Mouse (Mus musculus) G1E (cell line): ENCODE results near the gene Cap2. TPM values are rescaled to one million over a fixed set of nuclear protein-coding genes. Genes with fewer than 3 reads are reported as not detected.

Experiments
- ATAC-seq: 2 replicates; pipeline ENCODE4 v1.8.0; 2016; ENCODE audit warnings: mild to moderate bottlenecking; ENCODE audit not compliant: insufficient number of reproducible peaks, poor library complexity, low FRiP score, severe bottlenecking; ENCODE audit errors: extremely low read depth
- DNase-seq: peaks from one replicate; pipeline ENCODE4 v3.0.0; 2012; ENCODE audit warnings: low spot score
- H3K27me3 ChIP-seq: 2 replicates; pipeline ENCODE4 v1.6.1; 2012; ENCODE audit warnings: mild to moderate bottlenecking, low read length, inconsistent platforms; ENCODE audit not compliant: insufficient read depth
- H3K36me3 ChIP-seq: replicated peaks from 2 replicates; pipeline ENCODE3; 2012; ENCODE audit warnings: mild to moderate bottlenecking, inconsistent platforms
- H3K4me1 ChIP-seq: 2 replicates; pipeline ENCODE4 v1.6.1; 2012; ENCODE audit warnings: low read depth, low read length, inconsistent platforms, mixed read lengths; ENCODE audit not compliant: insufficient read depth
- H3K4me3 ChIP-seq: 2 replicates; pipeline ENCODE4 v1.5.1; 2012; ENCODE audit warnings: low read depth, mild to moderate bottlenecking, inconsistent platforms, low read length, moderate library complexity, mixed read lengths
- H3K9me3 ChIP-seq: replicated peaks from 2 replicates; pipeline ENCODE4 v1.6.1; 2012; ENCODE audit warnings: inconsistent platforms
- CTCF ChIP-seq: IDR thresholded peaks from 2 replicates; pipeline ENCODE4 v1.5.1; 2012; ENCODE audit warnings: low read depth, low read length, inconsistent platforms, mixed read lengths
- GATA1 ChIP-seq: IDR thresholded peaks from 2 replicates; pipeline ENCODE4 v1.6.1; 2012; ENCODE audit warnings: borderline replicate concordance, low read length, inconsistent platforms, mixed read lengths
- GATA2 ChIP-seq: IDR thresholded peaks from 2 replicates; pipeline ENCODE4 v1.6.1; 2012; ENCODE audit warnings: low read depth, low read length, inconsistent platforms, borderline replicate concordance
- POLR2AphosphoS5 ChIP-seq: IDR thresholded peaks from 2 replicates; pipeline ENCODE4 v1.6.1; 2012; ENCODE audit warnings: low read depth, low read length, inconsistent platforms; ENCODE audit not compliant: insufficient replicate concordance
- TAL1 ChIP-seq: conservative IDR thresholded peaks from 2 replicates; pipeline ENCODE4 v1.6.1; 2012; ENCODE audit warnings: low read depth, low read length, inconsistent platforms, mixed read lengths
- polyA plus RNA-seq: library from polyadenylated mRNA; stranded (reverse); fragments of >175 nt; gene quantifications from 2 replicates; pipeline ENCODE4 v1.2.3, GENCODE M21; 2012
- total RNA-seq, 2 experiments: library from RNA; stranded (forward) in 1 of 2; stranded (reverse) in 1 of 2; fragments of 200-1000 nt in 1 of 2; fragments of >200 nt in 1 of 2; fragmentation: Nextera tagmentation in 1 of 2; gene quantifications; 2 replicates each; pipeline ENCODE4 v1.2.3; 2014 to 2017

Cap2 gene
- total and polyA plus RNA-seq, 3 experiments = 0.05 TPM; not detected in 2

GRCm38 (mm10) chr13:46485605-46486004, 16.0 kb upstream of the Cap2 start:
- Histone ChIP-seq H3K4me3 (no peak overlapping the region), H3K27me3 (no peaks in the 10 kb centered on the region), H3K4me1 (no peaks in the 10 kb centered on the region), H3K36me3 (no peaks in the 10 kb centered on the region), H3K9me3 (no peaks in the 10 kb centered on the region)
- TF ChIP-seq CTCF (no peak), TAL1 (no peak), POLR2AphosphoS5 (no peak), GATA1 (no peak), GATA2 (no peak)
- DNase-seq (no peak), ATAC-seq (no peak)

GRCm38 (mm10) chr13:46488166-46488565, 13.5 kb upstream of the Cap2 start:
- no peaks in the 10 kb centered on the region for H3K9me3 ChIP-seq
- ATAC-seq (no peak), DNase-seq (no peak)
- no peaks in the 10 kb centered on the region for H3K27me3 ChIP-seq
- no peaks in the 10 kb centered on the region for H3K4me1 ChIP-seq
- H3K4me3 ChIP-seq = no peak overlapping the region
- no peaks in the 10 kb centered on the region for H3K36me3 ChIP-seq
- no peak for TF ChIP-seq GATA2
- TF ChIP-seq GATA1 = no peak
- no peak for TF ChIP-seq POLR2AphosphoS5
- TF ChIP-seq CTCF = no peak
- TF ChIP-seq TAL1 = no peak

GRCm38 (mm10) chr13:46490644-46491043, 11.0 kb upstream of the Cap2 start:
- no peaks in the 10 kb centered on the region for H3K36me3 ChIP-seq
- no peak for TF ChIP-seq TAL1
- no peak for TF ChIP-seq GATA2
- TF ChIP-seq POLR2AphosphoS5 = no peak
- TF ChIP-seq CTCF = no peak
- no peak for TF ChIP-seq GATA1
- H3K4me3 ChIP-seq = no peak overlapping the region
- DNase-seq = no peak
- H3K9me3 ChIP-seq = no peaks in the 10 kb centered on the region
- no peak for ATAC-seq
- H3K4me1 ChIP-seq = no peaks in the 10 kb centered on the region
- H3K27me3 ChIP-seq = no peaks in the 10 kb centered on the region

- DNase-seq (no peak), ATAC-seq (no peak)
- no peaks in the 10 kb centered on the region for H3K36me3 ChIP-seq
- H3K4me1 ChIP-seq = no peaks in the 10 kb centered on the region
- TF ChIP-seq TAL1 = no peak
- no peak for TF ChIP-seq GATA1
- no peak for TF ChIP-seq CTCF
- TF ChIP-seq GATA2 = no peak
- TF ChIP-seq POLR2AphosphoS5 = no peak
- H3K9me3 ChIP-seq = no peaks in the 10 kb centered on the region
- H3K27me3 ChIP-seq = peaks cover 15% of the 10 kb centered on the region
- H3K4me3 ChIP-seq = no peak overlapping the region
Observed at GRCm38 (mm10) chr13:46502390-46502891, 793 bp downstream of the Cap2 start.

GRCm38 (mm10) chr13:46507944-46508343, 6.3 kb downstream of the Cap2 start:
- no peak for ATAC-seq
- Histone ChIP-seq H3K4me1 (no peaks in the 10 kb centered on the region), H3K9me3 (no peaks in the 10 kb centered on the region), H3K27me3 (peaks cover 5% of the 10 kb centered on the region; the same call in 1 of the 2 replicates), H3K36me3 (no peaks in the 10 kb centered on the region), H3K4me3 (no peak overlapping the region)
- no peak for DNase-seq
- TF ChIP-seq CTCF = no peak
- TF ChIP-seq POLR2AphosphoS5 = no peak
- TF ChIP-seq TAL1 = no peak
- no peak for TF ChIP-seq GATA1
- no peak for TF ChIP-seq GATA2

GRCm38 (mm10) chr13:46508823-46509222, 7.2 kb downstream of the Cap2 start:
- no peak for ATAC-seq
- TF ChIP-seq CTCF (no peak), GATA1 (no peak), TAL1 (no peak), GATA2 (no peak), POLR2AphosphoS5 (no peak)
- Histone ChIP-seq H3K9me3 (no peaks in the 10 kb centered on the region), H3K27me3 (no peaks in the 10 kb centered on the region), H3K4me3 (no peak overlapping the region), H3K36me3 (no peaks in the 10 kb centered on the region), H3K4me1 (no peaks in the 10 kb centered on the region)
- no peak for DNase-seq

- Histone ChIP-seq H3K36me3 (no peaks in the 10 kb centered on the region), H3K9me3 (no peaks in the 10 kb centered on the region), H3K27me3 (no peaks in the 10 kb centered on the region), H3K4me1 (no peaks in the 10 kb centered on the region), H3K4me3 (no peak overlapping the region)
- DNase-seq (no peak), ATAC-seq (no peak)
- TF ChIP-seq GATA1 = no peak
- TF ChIP-seq GATA2 = no peak
- TF ChIP-seq TAL1 = no peak
- no peak for TF ChIP-seq POLR2AphosphoS5
- TF ChIP-seq CTCF = no peak
Observed at GRCm38 (mm10) chr13:46510460-46510859, 8.8 kb downstream of the Cap2 start.
